Mouse (Mus musculus): ENCODE results near the gene Cinp.

Gene Cinp

GRCm38 (mm10) chr12:110836729-110837128, 52.2 kb downstream of the Cinp start:
- in situ Hi-C loops (cut with MseI, MboI): loop anchor here in 1 of 2 experiments (25.0 kb wide), 1 partner anchor 399 kb away; the partner anchor contains the start of gene Ppp2r5c

- in situ Hi-C loops (cut with MseI, MboI): loop anchor here in 1 of 2 experiments (25.0 kb wide), 1 partner anchor 398 kb away; the partner anchor contains the start of gene Ppp2r5c
These were observed 53.8 kb downstream of the Cinp start for GRCm38 (mm10) chr12:110835182-110835581.

- in situ Hi-C loops (cut with MseI, MboI): loop anchor here in 1 of 2 experiments (25.0 kb wide), 1 partner anchor 393 kb away; the partner anchor contains the start of gene Ppp2r5c
These were observed 58.5 kb downstream of the Cinp start for GRCm38 (mm10) chr12:110830293-110831024.

GRCm38 (mm10) chr12:110828908-110829307, 60.0 kb downstream of the Cinp start:
- in situ Hi-C loops (cut with MseI, MboI): loop anchor here in 1 of 2 experiments (25.0 kb wide), 1 partner anchor 392 kb away; the partner anchor contains the start of gene Ppp2r5c

Data from mouse trophoblast stem cell (cell line).